Mouse (Mus musculus) CH12.LX (cell line): ENCODE measurements around the gene Cfap126. TPM values are rescaled to one million over a fixed set of nuclear protein-coding genes. Genes with fewer than 3 reads are reported as not detected.
"Not testable (repeated sequence)": the region's sequence is repeated elsewhere in the genome, so short reads cannot be mapped to it uniquely, and the experiment has no call there.

Experiments used
- DNase-seq: peaks from one replicate; pipeline ENCODE4 v3.0.0-alpha.2; 2013; ENCODE audit errors: extremely low read depth
- H3K27ac ChIP-seq: 2 replicates; pipeline ENCODE4 v1.5.1; 2012; ENCODE audit warnings: low read depth, mild to moderate bottlenecking, control low read depth, moderate library complexity; ENCODE audit not compliant: insufficient read depth
- H3K27me3 ChIP-seq: replicated peaks from 2 replicates; pipeline ENCODE3; 2012; ENCODE audit warnings: inconsistent platforms
- H3K36me3 ChIP-seq, 2 experiments: replicated peaks in 1 of 2; 2 replicates each; pipeline versions ENCODE3 to v1.6.1; 2012; ENCODE audit warnings: inconsistent platforms in 1 of 2, low read length in 1 of 2, mild to moderate bottlenecking in 1 of 2, mixed read lengths in 1 of 2, moderate library complexity in 1 of 2; ENCODE audit not compliant: control insufficient read depth in 1 of 2, insufficient read depth in 1 of 2
- H3K4me1 ChIP-seq, 2 experiments: 2 replicates each; pipeline ENCODE4 v1.6.1; 2012; ENCODE audit warnings: inconsistent platforms in 1 of 2, moderate library complexity in 1 of 2; ENCODE audit not compliant: insufficient read depth in 2 of 2, control insufficient read depth in 1 of 2
- H3K4me2 ChIP-seq: 2 replicates; pipeline ENCODE4 v1.6.1; 2012; ENCODE audit warnings: low read depth, mild to moderate bottlenecking, control low read depth; ENCODE audit not compliant: poor library complexity, insufficient read depth, severe bottlenecking
- H3K4me3 ChIP-seq, 3 experiments: fragments of 150-350 bp in 1 of 3; sonication (generic) in 1 of 3; replicated peaks in 1 of 3; 2 replicates each; pipeline versions ENCODE3 to v1.5.1; 2011 to 2012; ENCODE audit warnings: low read depth in 2 of 3, low read length in 2 of 3, mild to moderate bottlenecking in 2 of 3, moderate library complexity in 2 of 3, control low read depth in 1 of 3, improper control_type of control experiment in 1 of 3, inconsistent platforms in 1 of 3, mixed read lengths in 1 of 3; ENCODE audit not compliant: poor library complexity in 1 of 3
- H3K79me2 ChIP-seq: replicated peaks from 2 replicates; pipeline ENCODE4 v1.6.1; 2012; ENCODE audit warnings: mild to moderate bottlenecking, moderate library complexity; ENCODE audit not compliant: control insufficient read depth, poor library complexity, insufficient read depth, severe bottlenecking; ENCODE audit errors: extremely low read depth
- H3K9ac ChIP-seq: 2 replicates; pipeline ENCODE4 v1.6.1; 2012; ENCODE audit warnings: low read depth, mild to moderate bottlenecking, control low read depth, moderate library complexity; ENCODE audit not compliant: insufficient read depth
- H3K9me3 ChIP-seq: replicated peaks from 2 replicates; pipeline ENCODE3; 2012; ENCODE audit warnings: low read length, inconsistent platforms, mixed read lengths
- BHLHE40 ChIP-seq: IDR thresholded peaks from 2 replicates; pipeline ENCODE4 v1.6.1; 2011; ENCODE audit warnings: mild to moderate bottlenecking, low read depth, low read length, improper control_type of control experiment
- CHD1 ChIP-seq: IDR thresholded peaks from 2 replicates; pipeline ENCODE4 v1.6.1; 2012; ENCODE audit warnings: low read depth, low read length, improper control_type of control experiment, inconsistent platforms
- CHD2 ChIP-seq: IDR thresholded peaks from 2 replicates; pipeline ENCODE4 v1.6.1; 2011; ENCODE audit warnings: low read length, improper control_type of control experiment
- CTCF ChIP-seq, 2 experiments: IDR thresholded peaks in 1 of 2; conservative IDR thresholded peaks in 1 of 2; 2 replicates each; pipeline ENCODE4 v1.5.1; 2011 to 2012; ENCODE audit warnings: low read depth in 2 of 2, low read length in 2 of 2, improper control_type of control experiment in 1 of 2, inconsistent platforms in 1 of 2, mild to moderate bottlenecking in 1 of 2, moderate library complexity in 1 of 2
- E2F4 ChIP-seq: IDR thresholded peaks from 2 replicates; pipeline ENCODE4 v1.6.1; 2011; ENCODE audit warnings: low read depth, low read length, improper control_type of control experiment; ENCODE audit not compliant: insufficient replicate concordance
- ELF1 ChIP-seq: IDR thresholded peaks from 2 replicates; pipeline ENCODE4 v1.6.1; 2014; ENCODE audit warnings: low read depth, mild to moderate bottlenecking, inconsistent platforms, low read length, improper control_type of control experiment
- EP300 ChIP-seq: IDR thresholded peaks from 2 replicates; pipeline ENCODE4 v1.6.1; 2011; ENCODE audit warnings: low read length, improper control_type of control experiment
- ETS1 ChIP-seq: conservative IDR thresholded peaks from 2 replicates; pipeline ENCODE4 v1.6.1; 2012; ENCODE audit warnings: low read depth, mild to moderate bottlenecking, inconsistent platforms, low read length, improper control_type of control experiment, moderate library complexity
- GABPA ChIP-seq: IDR thresholded peaks from 2 replicates; pipeline ENCODE4 v1.6.1; 2012; ENCODE audit warnings: low read depth, low read length, improper control_type of control experiment, inconsistent platforms; ENCODE audit not compliant: insufficient replicate concordance
- HCFC1 ChIP-seq: IDR thresholded peaks from 2 replicates; pipeline ENCODE4 v1.6.1; 2012; ENCODE audit warnings: low read depth, mild to moderate bottlenecking, inconsistent platforms, low read length, improper control_type of control experiment
- IRF4 ChIP-seq: IDR thresholded peaks from 2 replicates; pipeline ENCODE4 v1.6.1; 2014; ENCODE audit warnings: low read depth, mild to moderate bottlenecking, inconsistent platforms, low read length, improper control_type of control experiment
- JUN ChIP-seq: IDR thresholded peaks from 2 replicates; pipeline ENCODE4 v1.6.1; 2011; ENCODE audit warnings: low read depth, mild to moderate bottlenecking, low read length, improper control_type of control experiment, moderate library complexity; ENCODE audit not compliant: insufficient read depth
- JUND ChIP-seq: conservative IDR thresholded peaks from 2 replicates; pipeline ENCODE4 v1.6.1; 2011; ENCODE audit warnings: low read depth, low read length, improper control_type of control experiment
- KAT2A ChIP-seq: IDR thresholded peaks from 2 replicates; pipeline ENCODE4 v1.6.1; 2012; ENCODE audit warnings: low read length, improper control_type of control experiment, inconsistent platforms; ENCODE audit not compliant: insufficient replicate concordance
- MAFK ChIP-seq: IDR thresholded peaks from 2 replicates; pipeline ENCODE4 v1.6.1; 2011; ENCODE audit warnings: low read length, improper control_type of control experiment; ENCODE audit not compliant: insufficient replicate concordance
- MAX ChIP-seq: IDR thresholded peaks from 2 replicates; pipeline ENCODE4 v1.6.1; 2011; ENCODE audit warnings: low read length, improper control_type of control experiment
- MAZ ChIP-seq: IDR thresholded peaks from 2 replicates; pipeline ENCODE4 v1.6.1; 2012; ENCODE audit warnings: low read depth, mild to moderate bottlenecking, inconsistent platforms, low read length, improper control_type of control experiment, moderate library complexity
- MEF2A ChIP-seq: IDR thresholded peaks from 2 replicates; pipeline ENCODE4 v1.6.1; 2014; ENCODE audit warnings: low read depth, mild to moderate bottlenecking, inconsistent platforms, low read length, improper control_type of control experiment, borderline replicate concordance
- MXI1 ChIP-seq: IDR thresholded peaks from 2 replicates; pipeline ENCODE4 v1.6.1; 2011; ENCODE audit warnings: mild to moderate bottlenecking, low read depth, low read length, improper control_type of control experiment
- MYC ChIP-seq: IDR thresholded peaks from 2 replicates; pipeline ENCODE4 v1.6.1; 2011; ENCODE audit warnings: low read depth, mild to moderate bottlenecking, improper control_type of control experiment, low read length
- NELFE ChIP-seq: IDR thresholded peaks from 2 replicates; pipeline ENCODE4 v1.6.1; 2011; ENCODE audit warnings: low read depth, low read length, improper control_type of control experiment
- NRF1 ChIP-seq: IDR thresholded peaks from 2 replicates; pipeline ENCODE4 v1.6.1; 2014; ENCODE audit warnings: low read depth, mild to moderate bottlenecking, inconsistent platforms, low read length, improper control_type of control experiment, moderate library complexity
- PAX5 ChIP-seq: IDR thresholded peaks from 2 replicates; pipeline ENCODE4 v1.6.1; 2012; ENCODE audit warnings: low read length, inconsistent platforms, mixed read lengths
- POLR2A ChIP-seq: IDR thresholded peaks from 2 replicates; pipeline ENCODE4 v1.6.1; 2011; ENCODE audit warnings: low read depth, mild to moderate bottlenecking, improper control_type of control experiment, low read length
- POLR2AphosphoS2 ChIP-seq: IDR thresholded peaks from 2 replicates; pipeline ENCODE4 v1.6.1; 2011; ENCODE audit warnings: low read depth, low read length, improper control_type of control experiment
- RAD21 ChIP-seq: IDR thresholded peaks from 2 replicates; pipeline ENCODE4 v1.6.1; 2011; ENCODE audit warnings: low read depth, mild to moderate bottlenecking, low read length, improper control_type of control experiment, moderate library complexity
- RCOR1 ChIP-seq: conservative IDR thresholded peaks from 2 replicates; pipeline ENCODE4 v1.6.1; 2012; ENCODE audit warnings: low read depth, mild to moderate bottlenecking, inconsistent platforms, low read length, improper control_type of control experiment
- SIN3A ChIP-seq: IDR thresholded peaks from 2 replicates; pipeline ENCODE4 v1.6.1; 2012; ENCODE audit warnings: low read length, improper control_type of control experiment, inconsistent platforms
- SMC3 ChIP-seq: IDR thresholded peaks from 2 replicates; pipeline ENCODE4 v1.6.1; 2011; ENCODE audit warnings: low read depth, low read length, improper control_type of control experiment
- TBP ChIP-seq: conservative IDR thresholded peaks from 2 replicates; pipeline ENCODE4 v1.6.1; 2011; ENCODE audit warnings: low read depth, low read length, improper control_type of control experiment
- TCF12 ChIP-seq: IDR thresholded peaks from 2 replicates; pipeline ENCODE4 v1.6.1; 2014; ENCODE audit warnings: low read depth, mild to moderate bottlenecking, inconsistent platforms, low read length, improper control_type of control experiment
- UBTF ChIP-seq: IDR thresholded peaks from 2 replicates; pipeline ENCODE4 v1.6.1; 2012; ENCODE audit warnings: low read depth, mild to moderate bottlenecking, inconsistent platforms, low read length, improper control_type of control experiment, moderate library complexity
- USF1 ChIP-seq: IDR thresholded peaks from 2 replicates; pipeline ENCODE4 v1.6.1; 2014; ENCODE audit warnings: low read depth, mild to moderate bottlenecking, inconsistent platforms, low read length, improper control_type of control experiment
- USF2 ChIP-seq: conservative IDR thresholded peaks from 2 replicates; pipeline ENCODE4 v1.6.1; 2011; ENCODE audit warnings: low read depth, low read length, improper control_type of control experiment
- ZC3H11A ChIP-seq: IDR thresholded peaks from 2 replicates; pipeline ENCODE4 v1.6.1; 2012; ENCODE audit warnings: low read depth, mild to moderate bottlenecking, inconsistent platforms, low read length, improper control_type of control experiment
- ZKSCAN1 ChIP-seq: IDR thresholded peaks from 2 replicates; pipeline ENCODE4 v1.6.1; 2012; ENCODE audit warnings: low read depth, inconsistent platforms, low read length, improper control_type of control experiment, borderline replicate concordance
- ZMIZ1 ChIP-seq: IDR thresholded peaks from 2 replicates; pipeline ENCODE4 v1.6.1; 2012; ENCODE audit warnings: low read depth, mild to moderate bottlenecking, inconsistent platforms, low read length, improper control_type of control experiment
- ZNF384 ChIP-seq: IDR thresholded peaks from 2 replicates; pipeline ENCODE4 v1.6.1; 2012; ENCODE audit warnings: low read depth, low read length, improper control_type of control experiment, inconsistent platforms
- dilution Hi-C: fragments of 300-500 bp; cut with MboI; formaldehyde crosslinking; loops from 2 replicates; pipeline ENCODE4 v1.14.3; 2020; ENCODE audit warnings: low sequenced_read_pairs; ENCODE audit not compliant: extremely low pct_unique_long_range_greater_than_20kb, extremely low pct_ligation_motif_present
- in situ Hi-C: fragments of 300-500 bp; cut with MboI; formaldehyde crosslinking; loops from 3 replicates; pipeline ENCODE4 v1.14.3; 2019; ENCODE audit warnings: low sequenced_read_pairs, low pct_ligation_motif_present, low pct_unique_long_range_greater_than_20kb, mixed read lengths
- polyA plus RNA-seq: library from polyadenylated mRNA; unstranded; fragments of >175 nt; gene quantifications from 2 replicates; pipeline ENCODE4 v1.2.1, GENCODE M21; 2012; ENCODE audit warnings: low read depth; ENCODE audit not compliant: insufficient read length
- total RNA-seq, 2 experiments: library from RNA; depleted of rRNA; stranded (reverse); fragments of 300-350 nt in 1 of 2; fragments of >200 nt in 1 of 2; gene quantifications; 2 replicates each; pipeline ENCODE4 v1.2.3; 2012 to 2014

Cfap126 gene
- total RNA-seq (2012; rRNA removed) (0.76 and 2.0 TPM in 2 replicates), total RNA-seq (2014; rRNA removed) (0.43 and 0.79 TPM in 2 replicates), polyA plus RNA-seq (2.5 and 3.4 TPM in 2 replicates)

DNA sequence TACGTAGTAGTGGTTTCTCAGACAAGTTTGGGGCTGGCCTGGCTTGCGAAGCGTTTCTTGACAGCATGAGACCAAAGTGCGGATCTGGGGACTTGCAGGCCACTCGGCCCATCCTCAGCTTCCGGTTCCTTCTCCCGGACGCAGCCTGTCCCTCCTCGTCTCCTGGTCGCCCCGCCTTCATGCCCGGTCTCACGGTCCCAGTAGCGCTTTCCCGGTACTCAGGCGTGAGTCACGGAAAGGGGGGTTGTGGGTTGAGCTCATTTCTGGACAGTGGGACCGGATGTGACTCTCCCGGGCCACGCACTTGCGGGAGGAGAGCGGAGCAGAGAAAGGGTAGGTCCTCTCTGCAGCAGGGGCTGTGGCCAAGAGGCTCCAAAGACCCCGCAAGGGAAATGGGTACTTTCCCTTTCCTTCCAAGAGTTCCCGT is at the start of gene Cfap126:
Gene Cfap126 (plus strand): TSS at position 46 of the 427 bp plus-strand sequence.
- in situ Hi-C loops = loop anchor here (5.0 kb wide), 2 partner anchors 108 to 217 kb away; partner anchors contain the start of gene Tomm40l
- peak within 1 kb of the TSS; percentile 10 for H3K27ac ChIP-seq

DNA sequence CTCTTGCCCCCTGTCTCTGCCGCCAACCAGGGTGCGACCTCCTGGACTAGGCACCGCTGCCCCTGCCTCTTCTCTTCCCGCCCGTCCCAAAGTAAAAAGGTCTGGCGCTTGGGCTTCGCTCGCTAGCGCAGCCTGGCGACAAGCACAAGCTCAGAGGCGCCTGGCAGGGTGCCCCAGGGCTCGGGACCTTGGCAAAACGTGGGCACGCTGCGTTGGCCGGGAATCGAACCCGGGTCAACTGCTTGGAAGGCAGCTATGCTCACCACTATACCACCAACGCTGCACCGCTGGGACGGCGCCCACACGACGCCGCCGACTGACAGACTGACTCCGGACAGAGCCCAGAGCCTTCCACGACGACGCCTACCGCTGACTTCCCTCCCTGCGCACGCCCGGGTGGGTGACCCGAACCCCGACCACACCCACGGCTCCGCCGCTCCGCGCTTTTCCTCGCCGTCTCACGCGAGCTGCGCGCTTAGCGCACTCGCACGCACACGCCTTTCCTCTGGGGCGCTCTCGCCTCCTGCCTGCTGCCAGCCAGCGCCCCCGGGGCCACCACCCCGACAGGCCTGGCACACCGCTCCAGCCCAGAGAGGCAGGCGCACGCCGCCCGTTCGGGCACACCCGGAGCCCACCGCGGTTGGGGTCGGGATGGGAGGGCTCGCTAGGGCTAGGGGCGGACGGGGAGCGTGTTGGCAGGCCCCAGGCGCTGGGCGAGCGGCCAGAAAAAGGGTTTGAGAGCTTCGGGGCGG is 49.1 kb upstream of the Cfap126 start, which contains the start of gene Fcgr3:
Gene Fcgr3 (minus strand): TSS at position 445 of the 752 bp plus-strand sequence.
- DNase-seq = peak; percentile 84
- peak within 1 kb of the TSS; percentile 38 to 63 (median 41) for H3K4me3 ChIP-seq
- H3K4me2 ChIP-seq, H3K79me2 ChIP-seq, H3K27me3 ChIP-seq, H3K36me3 ChIP-seq, H3K4me1 ChIP-seq, dilution Hi-C loops, H3K9ac ChIP-seq, in situ Hi-C loops, H3K9me3 ChIP-seq: not testable (repeated sequence)
- TF ChIP-seq MAX = peak; percentile 49; the same call in 1 of the 2 replicates
- peak; percentile 70 for TF ChIP-seq UBTF
- TF ChIP-seq BHLHE40 = peak; percentile 51
- peak; percentile 55; the same call in 1 of the 2 replicates for TF ChIP-seq ELF1
- peak; percentile 19; the same call in 1 of the 2 replicates for TF ChIP-seq MAFK
- TF ChIP-seq TBP = peak; percentile 89
- TF ChIP-seq CTCF (conservative IDR thresholded peaks at IDR 0.05 in 1 of 2, IDR thresholded peaks at IDR 0.05 in 1 of 2; ENCODE audit: low read depth in 2 of 2, low read length in 2 of 2) = peak in 1 of 2 experiments; percentile 51; a peak in 2 of 4 replicates
- TF ChIP-seq SMC3 = peak; percentile 48
- TF ChIP-seq NRF1 = peak; percentile 64
- peak within 1 kb of the TSS; percentile 55 for H3K27ac ChIP-seq

More for the DNA sequence above, at the start of gene Cfap126:
- peak within 1 kb of the TSS; percentile 58 for H3K4me2 ChIP-seq
- H3K27me3 ChIP-seq = no peaks in the 10 kb centered on the region
- peak within 1 kb of the TSS; percentile 52 to 65 (median 56) for H3K4me3 ChIP-seq
- dilution Hi-C loops = no loop called here
- peaks cover 6 to 17% of the 10 kb centered on the region in 2 experiments for H3K4me1 ChIP-seq
- no peaks in the 10 kb centered on the region for H3K79me2 ChIP-seq
- peak within 1 kb of the TSS; percentile 32 for H3K9ac ChIP-seq
- DNase-seq = peak; percentile 73
- H3K9me3 ChIP-seq = no peaks in the 10 kb centered on the region
- H3K36me3 ChIP-seq = no peaks in the 10 kb centered on the region
- TF ChIP-seq CTCF (conservative IDR thresholded peaks at IDR 0.05 in 1 of 2, IDR thresholded peaks at IDR 0.05 in 1 of 2; ENCODE audit: low read depth in 2 of 2, low read length in 2 of 2) (no peak), SIN3A (no peak; the same call in 1 of the 2 replicates), NRF1 (no peak), ZKSCAN1 (no peak), CHD2 (0 out of 2 replicates have a peak, but pooled peaks have one; percentile 28), MEF2A (peak; percentile 61; the same call in 1 of the 2 replicates), KAT2A (0 out of 2 replicates have a peak, but pooled peaks have one; percentile 26), GABPA (no peak), NELFE (peak; percentile 68), MAX (peak; percentile 43; the same call in 1 of the 2 replicates), IRF4 (peak; percentile 81), HCFC1 (peak; percentile 66), BHLHE40 (peak; percentile 89), RAD21 (no peak), USF2 (no peak), MXI1 (peak; percentile 27; the same call in 1 of the 2 replicates), MAFK (no peak), CHD1 (0 out of 2 replicates have a peak, but pooled peaks have one; percentile 65), JUN (no peak), EP300 (no peak; the same call in 1 of the 2 replicates), POLR2A (peak; percentile 78), ZMIZ1 (no peak; the same call in 1 of the 2 replicates), ELF1 (peak; percentile 80), USF1 (no peak), ZC3H11A (no peak), UBTF (0 out of 2 replicates have a peak, but pooled peaks have one; percentile 37), MYC (peak; percentile 23; the same call in 1 of the 2 replicates), E2F4 (no peak), POLR2AphosphoS2 (no peak), JUND (no peak), TBP (no peak; the same call in 1 of the 2 replicates), RCOR1 (no peak), SMC3 (no peak), ETS1 (peak; percentile 65), TCF12 (peak; percentile 84), ZNF384 (no peak), PAX5 (no peak), MAZ (no peak)
